Mouse (Mus musculus) heart, postnatal 0 days (tissue): ENCODE results near the gene Pts. TPM values are rescaled to one million over a fixed set of nuclear protein-coding genes. Genes with fewer than 3 reads are reported as not detected.

ENCODE experiments used
- ATAC-seq: fragments of 200-750 bp; cut with Nextera tagmentation; 2 replicates; pipeline ENCODE4 v1.8.0; 2017; ENCODE audit warnings: low read depth, moderate number of reproducible peaks, moderate library complexity; ENCODE audit not compliant: insufficient read depth
- DNase-seq: peaks from one replicate; pipeline ENCODE4 v3.0.0-alpha.2; 2016; ENCODE audit warnings: low spot score
- H3K27ac ChIP-seq: fragments of 300-500 bp; sonication (generic); 2 replicates; pipeline ENCODE4 v1.5.1; 2014; ENCODE audit warnings: low read depth, mild to moderate bottlenecking
- H3K27me3 ChIP-seq: fragments of 300-500 bp; sonication (generic); 2 replicates; pipeline ENCODE4 v1.6.1; 2014; ENCODE audit warnings: low read length, mixed read lengths; ENCODE audit not compliant: control insufficient read depth, insufficient read depth
- H3K36me3 ChIP-seq: fragments of 300-500 bp; sonication (generic); replicated peaks from 2 replicates; pipeline ENCODE4 v1.6.1; 2014; ENCODE audit warnings: low read length, mixed read lengths; ENCODE audit not compliant: control insufficient read depth, insufficient read depth
- H3K4me1 ChIP-seq: fragments of 300-500 bp; sonication (generic); 2 replicates; pipeline ENCODE4 v1.6.1; 2014; ENCODE audit warnings: antibody characterized with exemption; ENCODE audit not compliant: control insufficient read depth, insufficient read depth
- H3K4me2 ChIP-seq: fragments of 300-500 bp; sonication (generic); 2 replicates; pipeline ENCODE4 v1.6.1; 2014; ENCODE audit warnings: low read depth, mild to moderate bottlenecking, low read length, moderate library complexity
- H3K4me3 ChIP-seq: fragments of 300-500 bp; sonication (generic); 2 replicates; pipeline ENCODE4 v1.5.1; 2014; ENCODE audit warnings: low read depth, low read length
- H3K9ac ChIP-seq: fragments of 300-500 bp; sonication (generic); replicated peaks from 2 replicates; pipeline ENCODE4 v1.6.1; 2014; ENCODE audit warnings: low read depth, low read length, mixed read lengths
- H3K9me3 ChIP-seq: fragments of 300-500 bp; sonication (generic); replicated peaks from 2 replicates; pipeline ENCODE4 v1.6.1; 2016; ENCODE audit warnings: low read length; ENCODE audit not compliant: control insufficient read depth
- CTCF ChIP-seq: IDR thresholded peaks from 2 replicates; pipeline ENCODE4 v1.5.1; 2016; ENCODE audit warnings: antibody characterized with exemption, control low read depth, low read depth
- EP300 ChIP-seq: IDR thresholded peaks from 2 replicates; pipeline ENCODE4 v1.6.1; 2016; ENCODE audit warnings: antibody characterized with exemption, low read depth
- WGBS: fragments of 180-500 bp; shearing (Covaris S2); extraction: QIAGEN DNeasy Blood & Tissue Kit; methylation state at CpG from one replicate; pipeline ENCODE4 v1.1.7; 2014; 5-methylcytosine and 5-hydroxymethylcytosine counted together
- polyA plus RNA-seq: library from polyadenylated mRNA; unstranded; fragments of >200 nt; fragmentation: Nextera tagmentation; extraction: Ambion mirVana; gene quantifications from 2 replicates; pipeline ENCODE4 v1.2.1, GENCODE M21; 2015
- total RNA-seq: library from RNA; depleted of rRNA; stranded (reverse); fragments of >200 nt; gene quantifications from 2 replicates; pipeline ENCODE4 v1.2.3, GENCODE M21; 2014; ENCODE audit warnings: low replicate concordance

The Pts gene
- total and polyA plus RNA-seq, 2 experiments from 2014 or later = 29.7 to 93.1 TPM

DNA sequence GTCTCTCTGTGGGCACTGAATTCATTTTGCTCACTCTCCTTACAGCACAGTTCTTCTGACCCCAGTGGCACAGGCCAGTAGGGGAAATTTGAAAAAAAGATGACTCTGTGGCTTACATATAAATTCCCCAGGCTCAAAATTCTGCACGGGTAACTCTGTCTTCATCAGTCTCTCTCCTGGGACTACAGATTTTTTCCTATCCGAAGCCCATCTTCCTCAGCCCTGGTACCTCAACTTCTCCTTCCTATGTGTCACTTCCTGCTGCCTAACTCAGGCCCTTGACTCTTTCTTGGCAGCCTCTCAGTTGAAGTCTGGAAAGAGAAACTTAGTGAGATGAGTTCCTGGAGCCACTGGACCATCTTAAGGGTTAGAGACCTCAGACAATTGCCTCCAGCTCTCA is 25.0 kb upstream of the Pts start:
- TF ChIP-seq CTCF (no peak), EP300 (no peak)
- 47% methylated on average over 2 of the region's 2 CpGs for WGBS

DNA sequence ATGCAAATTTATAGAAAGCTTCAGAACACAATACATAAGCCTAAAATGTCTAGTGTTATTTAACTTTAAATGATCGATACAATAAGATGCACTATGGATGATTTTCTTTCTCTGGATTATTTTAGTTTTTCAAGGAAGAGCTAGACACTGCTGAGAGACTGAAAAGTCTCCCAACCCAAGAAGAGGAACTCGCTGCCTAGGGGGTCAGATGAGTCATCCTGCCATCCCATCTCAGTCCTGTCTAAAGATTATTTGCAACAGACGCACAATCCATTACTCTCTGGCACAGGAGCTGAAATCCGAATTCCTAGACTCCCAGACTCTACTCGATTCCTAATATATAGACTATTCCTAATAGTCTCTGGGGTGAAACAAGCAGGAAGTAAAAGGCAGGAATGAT is 23.7 kb upstream of the Pts start:
- no peaks in the 10 kb centered on the region for H3K9me3 ChIP-seq
- no peak overlapping the region for H3K27ac ChIP-seq
- WGBS = 64% methylated on average over 5 of the region's 5 CpGs
- no peak overlapping the region for H3K9ac ChIP-seq
- ATAC-seq (no peak), DNase-seq (no peak)
- H3K36me3 ChIP-seq = no peaks in the 10 kb centered on the region
- H3K4me2 ChIP-seq = no peak overlapping the region
- no peak for TF ChIP-seq EP300
- no peak for TF ChIP-seq CTCF
- no peak overlapping the region for H3K4me3 ChIP-seq
- H3K27me3 ChIP-seq = no peaks in the 10 kb centered on the region
- no peaks in the 10 kb centered on the region for H3K4me1 ChIP-seq

More for the DNA sequence above, 25.0 kb upstream of the Pts start:
- no peak overlapping the region for H3K4me3 ChIP-seq
- no peak overlapping the region for H3K9ac ChIP-seq
- H3K4me2 ChIP-seq = no peak overlapping the region
- DNase-seq (no peak), ATAC-seq (no peak)
- H3K4me1 ChIP-seq = no peaks in the 10 kb centered on the region
- H3K27me3 ChIP-seq = no peaks in the 10 kb centered on the region
- no peak overlapping the region for H3K27ac ChIP-seq
- no peaks in the 10 kb centered on the region for H3K9me3 ChIP-seq
- H3K36me3 ChIP-seq = no peaks in the 10 kb centered on the region

DNA sequence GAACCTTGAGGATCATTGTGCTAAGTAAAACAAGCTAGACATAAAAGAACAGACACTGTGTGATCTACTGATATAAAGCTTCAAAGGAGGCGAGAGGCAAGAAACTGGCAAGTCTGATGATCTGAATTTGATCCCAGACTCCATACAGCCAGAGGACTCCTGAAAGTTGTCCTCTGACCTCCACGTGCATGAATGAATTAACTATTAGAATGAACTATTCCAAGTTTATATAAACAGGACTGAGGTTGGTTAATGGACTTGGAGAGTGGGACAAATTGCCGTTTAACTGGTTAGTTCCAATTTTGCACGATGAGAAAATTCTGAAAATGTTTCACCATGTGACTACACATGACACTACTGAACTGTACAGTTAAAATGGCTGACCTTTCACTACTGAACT is 20.4 kb upstream of the Pts start:
- H3K9me3 ChIP-seq = no peaks in the 10 kb centered on the region
- 78% methylated on average over 4 of the region's 4 CpGs for WGBS
- no peak overlapping the region for H3K4me3 ChIP-seq

DNA sequence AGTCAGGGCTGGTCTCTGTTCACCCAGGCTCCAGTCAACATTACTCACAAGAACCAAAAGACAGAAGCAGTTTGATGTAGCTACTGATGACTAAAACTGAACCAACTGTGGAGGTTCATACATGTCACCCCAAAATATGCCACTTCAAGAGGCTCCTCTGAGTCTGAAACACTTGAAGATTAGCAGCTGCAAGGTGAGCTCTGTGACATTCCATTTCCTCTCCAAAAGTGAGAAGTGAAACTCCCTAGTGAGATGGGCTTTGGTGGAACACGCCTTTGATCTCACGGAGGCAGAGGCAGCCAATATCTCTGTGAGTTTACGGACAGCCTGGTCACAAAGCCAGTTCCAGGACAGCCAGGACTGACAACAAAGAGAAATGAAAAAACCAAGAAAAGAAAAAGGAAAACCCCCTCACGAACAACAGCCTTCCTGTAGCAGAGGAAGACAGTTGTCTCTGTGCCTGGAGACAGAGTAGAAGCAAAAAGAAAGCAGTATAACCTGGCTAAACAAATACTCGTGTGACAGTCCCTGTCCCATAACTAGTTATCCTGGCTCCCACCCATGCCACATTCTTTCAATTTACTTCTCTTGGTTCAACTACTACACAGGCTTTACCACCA is 19.4 kb upstream of the Pts start:
- TF ChIP-seq CTCF (no peak), EP300 (no peak)
- no peak overlapping the region for H3K9ac ChIP-seq
- H3K4me3 ChIP-seq = no peak overlapping the region
- ATAC-seq = no peak
- DNase-seq = no peak
- no peaks in the 10 kb centered on the region for H3K4me1 ChIP-seq
- no peaks in the 10 kb centered on the region for H3K27me3 ChIP-seq
- 32% methylated on average over 5 of the region's 5 CpGs for WGBS
- H3K27ac ChIP-seq = no peak overlapping the region
- H3K36me3 ChIP-seq = no peaks in the 10 kb centered on the region
- no peaks in the 10 kb centered on the region for H3K9me3 ChIP-seq
- H3K4me2 ChIP-seq = no peak overlapping the region

More for the DNA sequence above, 20.4 kb upstream of the Pts start:
- DNase-seq = no peak
- no peaks in the 10 kb centered on the region for H3K4me1 ChIP-seq
- no peaks in the 10 kb centered on the region for H3K36me3 ChIP-seq
- no peak for ATAC-seq
- H3K9ac ChIP-seq = no peak overlapping the region
- no peaks in the 10 kb centered on the region for H3K27me3 ChIP-seq
- TF ChIP-seq EP300 (no peak), CTCF (no peak)
- H3K27ac ChIP-seq = no peak overlapping the region
- no peak overlapping the region for H3K4me2 ChIP-seq

DNA sequence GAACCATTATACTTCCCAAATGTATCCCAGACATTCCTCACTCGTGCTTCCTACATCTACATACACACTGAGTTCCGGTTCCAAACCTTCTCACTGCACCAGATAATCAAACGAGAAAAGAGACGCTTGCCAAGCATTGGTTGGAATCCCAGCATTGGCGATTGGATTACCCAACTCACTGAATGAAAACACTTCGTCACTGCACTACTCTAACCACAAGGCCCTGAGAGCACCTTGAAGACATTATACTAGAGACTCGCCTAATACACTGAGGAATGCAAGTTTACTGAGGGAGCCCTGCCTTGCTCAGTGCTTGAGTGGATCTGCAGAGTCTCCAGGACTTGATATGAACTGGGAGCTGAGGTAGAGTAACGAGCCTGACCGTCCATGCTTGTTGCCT is 13.9 kb upstream of the Pts start:
- Histone ChIP-seq H3K9me3 (no peaks in the 10 kb centered on the region), H3K27me3 (no peaks in the 10 kb centered on the region), H3K9ac (no peak overlapping the region), H3K36me3 (no peaks in the 10 kb centered on the region), H3K4me3 (no peak overlapping the region), H3K4me2 (no peak overlapping the region), H3K4me1 (no peaks in the 10 kb centered on the region), H3K27ac (no peak overlapping the region)
- WGBS = 69% methylated on average over 9 of the region's 9 CpGs
- DNase-seq = no peak
- no peak for ATAC-seq
- no peak for TF ChIP-seq EP300
- no peak for TF ChIP-seq CTCF

DNA sequence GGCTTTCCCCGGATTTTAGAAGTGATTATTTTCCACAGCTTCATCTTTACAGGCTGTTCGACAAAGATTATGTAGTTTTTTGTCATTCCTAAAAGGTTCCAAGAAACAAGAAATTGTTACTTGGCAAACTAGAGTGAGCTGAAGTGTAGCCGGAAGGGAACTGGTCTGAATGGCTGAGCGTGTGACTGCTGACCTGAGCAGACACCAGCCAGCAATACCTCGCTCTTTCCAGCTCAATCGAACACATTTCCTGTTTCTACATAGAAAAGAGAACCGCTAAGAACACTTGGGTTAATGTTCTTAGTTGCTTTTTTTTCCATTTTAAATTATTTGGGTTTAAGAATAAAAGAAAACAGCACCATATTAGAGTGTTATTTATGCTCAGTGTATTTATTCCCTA is 11.6 kb upstream of the Pts start:
- Histone ChIP-seq H3K4me3 (no peak overlapping the region), H3K9ac (no peak overlapping the region), H3K4me2 (no peak overlapping the region), H3K36me3 (no peaks in the 10 kb centered on the region), H3K27me3 (no peaks in the 10 kb centered on the region), H3K4me1 (no peaks in the 10 kb centered on the region), H3K27ac (no peak overlapping the region), H3K9me3 (no peaks in the 10 kb centered on the region)
- WGBS = 52% methylated on average over 7 of the region's 7 CpGs
- ATAC-seq = no peak
- TF ChIP-seq EP300 = no peak
- TF ChIP-seq CTCF = no peak
- no peak for DNase-seq
